Mouse (Mus musculus) heart, embryonic 15.5 days (tissue): Measurements from ENCODE around the gene Nradd. TPM values are rescaled to one million over a fixed set of nuclear protein-coding genes. Genes with fewer than 3 reads are reported as not detected.

Source experiments
- microRNA-seq: library from miRNA; unstranded; fragments of <30 nt; microRNA quantifications from one replicate; pipeline ENCODE4, GENCODE M21; 2016
- polyA plus RNA-seq: library from polyadenylated mRNA; unstranded; fragments of >200 nt; fragmentation: Nextera tagmentation; extraction: Ambion mirVana; gene quantifications from 2 replicates; pipeline ENCODE4 v1.2.1, GENCODE M21; 2015

Gene Nradd
- polyA plus RNA-seq, 1 experiment from 2014 or later, result 17.7 TPM

Small RNAs within 50 kb of the gene (microRNA-seq; reads per million reads assigned to microRNA genes)
- not detected for gene Mir8107

Other genes starting within 250 kb of the Nradd start
- gene Ptpn23, start 216.2 kb downstream of the Nradd start, polyA plus RNA-seq, result 9.8 and 13.9 TPM in 2 replicates
- gene Ngp, start 204.7 kb downstream of the Nradd start, polyA plus RNA-seq, result 4.1 and 5.4 TPM in 2 replicates
- gene Klhl18, start 147.8 kb downstream of the Nradd start, polyA plus RNA-seq, result 7.3 and 9.0 TPM in 2 replicates
- 0.52 and 0.99 TPM in 2 replicates for gene Kif9, start 147.5 kb downstream of the Nradd start, polyA plus RNA-seq
- 19.7 and 20.8 TPM in 2 replicates for gene Setd2, start 91.9 kb downstream of the Nradd start, polyA plus RNA-seq
- gene Nbeal2, start 29.7 kb upstream of the Nradd start, polyA plus RNA-seq, result 1.8 and 4.2 TPM in 2 replicates
- gene Ccdc12, start 32.1 kb upstream of the Nradd start, polyA plus RNA-seq, result 130 and 138 TPM in 2 replicates
- gene Myl3, start 117.4 kb upstream of the Nradd start, polyA plus RNA-seq, result 3,797 and 4,490 TPM in 2 replicates
- gene Pth1r, start 122.7 kb upstream of the Nradd start, polyA plus RNA-seq, result 23.2 and 26.1 TPM in 2 replicates
- 0.15 TPM in 1 of 2 replicates, not detected in the other for gene Prss42, start 173.7 kb upstream of the Nradd start, polyA plus RNA-seq
- gene Prss44, start 189.5 kb upstream of the Nradd start, polyA plus RNA-seq, result not detected in 2 replicates
- gene Prss43, start 202.2 kb upstream of the Nradd start, polyA plus RNA-seq, result not detected in 2 replicates
- not detected in 2 replicates for gene Prss45, start 210.1 kb upstream of the Nradd start, polyA plus RNA-seq
- 0.10 TPM in 1 of 2 replicates, not detected in the other for gene Prss46, start 220.1 kb upstream of the Nradd start, polyA plus RNA-seq
- gene Prss50, start 233.5 kb upstream of the Nradd start, polyA plus RNA-seq, result 0.37 TPM in 1 of 2 replicates, not detected in the other